8 mouse cellular contexts compared by ENCODE assay signal in genomic region chr6:37212930-37213329, GRCm38 (mm10).
DNase-seq lines count a peak whose midpoint lies in the region; ATAC-seq lines count a peak whose summit lies in the region.

No protein-coding gene starts in this region.

- H3K36me3 ChIP-seq in heart, embryonic 11.5 days (ENCODE audit: control insufficient read depth, insufficient read depth, low read length), result no peaks in the 10 kb centered on the region

- no peaks in the 10 kb centered on the region for H3K9me3 ChIP-seq in heart, embryonic 11.5 days (replicated peaks; ENCODE audit: control insufficient read depth, low read length)

- no peak overlapping the region for H3K4me2 ChIP-seq in heart, embryonic 11.5 days

- intact Hi-C loops in heart, postnatal 36 days (cut with DNase I), result no loop called here
- intact Hi-C loops in left cerebral cortex, postnatal 25 days (cut with DNase I), result loop anchor here (10.0 kb wide), 1 partner anchor 232 kb away; the partner anchor contains the start of gene Creb3l2

- H3K27ac ChIP-seq in heart, embryonic 11.5 days (ENCODE audit: low read depth, low read length), result peak overlapping the region; percentile 41

- H3K4me1 ChIP-seq in heart, embryonic 11.5 days (ENCODE audit: control insufficient read depth, insufficient read depth, low read length), result peaks cover 45% of the 10 kb centered on the region

- H3K27me3 ChIP-seq in heart, embryonic 11.5 days (ENCODE audit: control insufficient read depth, insufficient read depth, low read length), result no peaks in the 10 kb centered on the region

- peak; percentile 20 to 33 for DNase-seq in heart, adult 9 months (ENCODE audit: low spot score in 2 of 2)
- DNase-seq in heart, postnatal 36 days, result no peak
- peak; percentile 57 for DNase-seq in right cerebral cortex, postnatal 10 days (ENCODE audit: low spot score in 2 of 2)
- DNase-seq in right cerebral cortex, postnatal 4 days, result no peak
- no peak for DNase-seq in ovary, postnatal 10 days (ENCODE audit: low spot score)
- no peak for DNase-seq in left cerebral cortex, postnatal 25 days (ENCODE audit: low spot score in 2 of 2)

- no peak for ATAC-seq in heart, embryonic 11.5 days (replicated peaks; ENCODE audit: insufficient number of reproducible peaks, low FRiP score, low TSS enrichment)
- 0 out of 2 replicates have a peak, but pooled peaks have one; percentile 38 for ATAC-seq in monocyte, adult 5-6 weeks (replicated peaks; ENCODE audit: insufficient number of reproducible peaks, low FRiP score, low TSS enrichment, poor library complexity, severe bottlenecking)

- no peak overlapping the region for H3K9ac ChIP-seq in heart, embryonic 11.5 days (ENCODE audit: low read depth, low read length)

- H3K4me3 ChIP-seq in heart, embryonic 11.5 days (ENCODE audit: low read depth, low read length), result no peak overlapping the region

- 27% methylated on average over 4 of the region's 4 CpGs for WGBS in heart, embryonic 11.5 days (ENCODE audit: insufficient replicate concordance)

Comparison
In these comparisons a context has a peak if more than half of its experiments do, and no peak if none do; other contexts are left out.
1. DNase-seq: peak in heart, adult 9 months (2 of 2) and right cerebral cortex, postnatal 10 days (2 of 2); none in heart, postnatal 36 days (0 of 2), right cerebral cortex, postnatal 4 days (single experiment), ovary, postnatal 10 days (single experiment) and left cerebral cortex, postnatal 25 days (0 of 2).